Mouse (Mus musculus) embryonic facial prominence, embryonic 13.5 days (tissue): ENCODE results near the gene Apol10a. TPM values are rescaled to one million over a fixed set of nuclear protein-coding genes. Genes with fewer than 3 reads are reported as not detected.
"Not testable (repeated sequence)": the region's sequence is repeated elsewhere in the genome, so short reads cannot be mapped to it uniquely, and the experiment has no call there.

ENCODE experiments used
- ATAC-seq: fragments of 200-750 bp; cut with Nextera tagmentation; 2 replicates; pipeline ENCODE4 v1.8.0; 2017; ENCODE audit warnings: low read depth; ENCODE audit not compliant: insufficient number of reproducible peaks, insufficient read depth, low FRiP score, low TSS enrichment
- H3K27ac ChIP-seq: fragments of 300-500 bp; sonication (generic); 2 replicates; pipeline ENCODE4 v1.5.1; 2015; ENCODE audit warnings: moderate library complexity, mild to moderate bottlenecking, inconsistent platforms
- H3K27me3 ChIP-seq: fragments of 300-500 bp; sonication (generic); 2 replicates; pipeline ENCODE4 v1.6.1; 2015; ENCODE audit warnings: mild to moderate bottlenecking, inconsistent platforms
- H3K36me3 ChIP-seq: fragments of 300-500 bp; sonication (generic); 2 replicates; pipeline ENCODE4 v1.6.1; 2015; ENCODE audit warnings: mild to moderate bottlenecking, inconsistent platforms
- H3K4me1 ChIP-seq: fragments of 300-500 bp; sonication (generic); 2 replicates; pipeline ENCODE4 v1.6.1; 2015; ENCODE audit warnings: inconsistent platforms
- H3K4me2 ChIP-seq: fragments of 300-500 bp; sonication (generic); 2 replicates; pipeline ENCODE4 v1.6.1; 2015; ENCODE audit warnings: moderate library complexity, mild to moderate bottlenecking, inconsistent platforms
- H3K4me3 ChIP-seq: fragments of 300-500 bp; sonication (generic); 2 replicates; pipeline ENCODE4 v1.5.1; 2015; ENCODE audit warnings: mild to moderate bottlenecking, inconsistent platforms
- H3K9ac ChIP-seq: fragments of 300-500 bp; sonication (generic); 2 replicates; pipeline ENCODE4 v1.6.1; 2015; ENCODE audit warnings: mild to moderate bottlenecking, inconsistent platforms
- H3K9me3 ChIP-seq: fragments of 300-500 bp; sonication (generic); 2 replicates; pipeline ENCODE4 v1.6.1; 2016; ENCODE audit warnings: inconsistent platforms
- WGBS: fragments of 180-500 bp; shearing (Covaris S2); methylation state at CpG from one replicate; pipeline ENCODE4 v1.1.7; 2015; ENCODE audit warnings: mixed read lengths; 5-methylcytosine and 5-hydroxymethylcytosine counted together
- polyA plus RNA-seq: library from polyadenylated mRNA; unstranded; fragments of >200 nt; fragmentation: Nextera tagmentation; extraction: Ambion mirVana; gene quantifications from 2 replicates; pipeline ENCODE4 v1.2.1, GENCODE M21; 2015

Apol10a gene
- polyA plus RNA-seq, 1 experiment from 2014 or later: not detected

GRCm38 (mm10) chr15:77523186-77523843 is 46.5 kb downstream of the Apol10a start:
- H3K9ac ChIP-seq, H3K4me1 ChIP-seq, H3K27me3 ChIP-seq, H3K4me3 ChIP-seq, H3K4me2 ChIP-seq, H3K27ac ChIP-seq, H3K9me3 ChIP-seq, ATAC-seq, H3K36me3 ChIP-seq: not testable (repeated sequence)
- WGBS: 17% methylated on average over 6 of the region's 6 CpGs

GRCm38 (mm10) chr15:77533216-77533615 is 56.4 kb downstream of the Apol10a start, which contains the start of gene Apol7c:
Gene Apol7c, minus strand, starts transcription at chr15:77533316.
- H3K27me3 ChIP-seq: no peaks in the 10 kb centered on the region
- no peaks in the 10 kb centered on the region for H3K36me3 ChIP-seq
- no peak within 1 kb of the TSS for H3K4me3 ChIP-seq
- H3K4me2 ChIP-seq: no peak within 1 kb of the TSS
- ATAC-seq: no peak
- no peak within 1 kb of the TSS for H3K9ac ChIP-seq
- H3K4me1 ChIP-seq: no peaks in the 10 kb centered on the region
- no peaks in the 10 kb centered on the region for H3K9me3 ChIP-seq
- H3K27ac ChIP-seq: no peak within 1 kb of the TSS

- not testable (repeated sequence) for H3K4me2 ChIP-seq, ATAC-seq, H3K4me3 ChIP-seq, H3K36me3 ChIP-seq, H3K27me3 ChIP-seq, H3K9ac ChIP-seq, H3K27ac ChIP-seq, H3K4me1 ChIP-seq, H3K9me3 ChIP-seq
- 40% methylated on average over 1 of the region's 1 CpGs for WGBS
Observed at GRCm38 (mm10) chr15:77539221-77539620, 62.4 kb downstream of the Apol10a start.

Other genes starting within 250 kb of the Apol10a start
- 57.8 and 66.7 TPM in 2 replicates for gene Rbfox2, start 170.0 kb upstream of the Apol10a start, polyA plus RNA-seq
- gene Apol7a, start 77.9 kb upstream of the Apol10a start, polyA plus RNA-seq: not detected in 2 replicates
- gene Apol9a, start 65.9 kb upstream of the Apol10a start, polyA plus RNA-seq: 0.15 TPM in 1 of 2 replicates, not detected in the other
- not detected in 2 replicates for gene Apol7b, start 29.6 kb upstream of the Apol10a start, polyA plus RNA-seq
- gene Apol11a, start 31.2 kb downstream of the Apol10a start, polyA plus RNA-seq: not detected in 2 replicates
- gene Apol7c, start 56.3 kb downstream of the Apol10a start, polyA plus RNA-seq: not detected in 2 replicates
- gene 1700025B11Rik, start 84.8 kb downstream of the Apol10a start, polyA plus RNA-seq: not detected in 2 replicates
- not detected in 2 replicates for gene Apol10b, start 119.1 kb downstream of the Apol10a start, polyA plus RNA-seq
- gene Gm36245, start 122.2 kb downstream of the Apol10a start, polyA plus RNA-seq: not detected in 2 replicates
- 0.10 TPM in 1 of 2 replicates, not detected in the other for gene Apol11b, start 166.2 kb downstream of the Apol10a start, polyA plus RNA-seq
- gene Apol7e, start 221.8 kb downstream of the Apol10a start, polyA plus RNA-seq: not detected in 2 replicates